Mouse (Mus musculus) lung, postnatal 14 days (tissue): ENCODE measurements at regions not wholly inside any gene's neighbourhood (a gene's known extent, or its start where the extent isn't known, plus 50 kb on each side); places are given as distances from the start of the nearest gene placed in this dataset.

ENCODE experiments used
- DNase-seq: peaks from one replicate; pipeline ENCODE4 v3.0.0; 2021

- DNase-seq, result no peak
Observed at GRCm38 (mm10) chr5:62545785-62546184, 220.2 kb downstream of the Arap2 start.

GRCm38 (mm10) chr5:62539304-62539703 lies 226.7 kb downstream of the Arap2 start:
- no peak for DNase-seq

- DNase-seq, result no peak
Observed at GRCm38 (mm10) chr5:62511827-62512226, 254.1 kb downstream of the Arap2 start.

- DNase-seq, result peak; percentile 20
Observed at GRCm38 (mm10) chr5:62483521-62483920, 282.4 kb downstream of the Arap2 start.

GRCm38 (mm10) chr5:62480967-62481366 lies 285.0 kb downstream of the Arap2 start:
- DNase-seq, result no peak

- no peak for DNase-seq
Observed at GRCm38 (mm10) chr5:62473412-62473811, 292.5 kb downstream of the Arap2 start.

- no peak for DNase-seq
Observed at GRCm38 (mm10) chr5:62466802-62467201, 299.2 kb downstream of the Arap2 start.

- DNase-seq, result no peak
Observed at GRCm38 (mm10) chr5:62462574-62462973, 303.4 kb downstream of the Arap2 start.
